Mouse (Mus musculus) heart, adult 2 months (tissue): ENCODE results near the gene Msi2. TPM values are rescaled to one million over a fixed set of nuclear protein-coding genes. Genes with fewer than 3 reads are reported as not detected.

ENCODE experiments used
- DNase-seq, 2 experiments: peaks; one replicate each; pipeline ENCODE4 v3.0.0; 2021
- H3K27ac ChIP-seq: fragments of 200-600 bp; 2 replicates; pipeline ENCODE4 v1.8.1; 2022
- H3K27me3 ChIP-seq: fragments of 200-500 bp; 2 replicates; pipeline ENCODE4 v1.6.1; 2012; ENCODE audit warnings: mild to moderate bottlenecking, low read length, inconsistent platforms, mixed read lengths; ENCODE audit not compliant: control insufficient read depth, insufficient read depth
- H3K36me3 ChIP-seq: fragments of 200-500 bp; 2 replicates; pipeline ENCODE4 v1.6.1; 2012; ENCODE audit warnings: low read length, inconsistent platforms; ENCODE audit not compliant: control insufficient read depth, insufficient read depth
- H3K4me1 ChIP-seq: fragments of 200-500 bp; 2 replicates; pipeline ENCODE4 v1.6.1; 2011; ENCODE audit warnings: low read length; ENCODE audit not compliant: control insufficient read depth, insufficient read depth
- H3K4me3 ChIP-seq: fragments of 200-600 bp; 2 replicates; pipeline ENCODE4 v1.8.1; 2022
- H3K79me2 ChIP-seq: fragments of 200-500 bp; replicated peaks from 2 replicates; pipeline ENCODE4 v1.6.1; 2012; ENCODE audit warnings: mild to moderate bottlenecking, inconsistent platforms, low read length, moderate library complexity, mixed read lengths; ENCODE audit not compliant: control insufficient read depth, insufficient read depth
- H3K9ac ChIP-seq: fragments of 200-500 bp; 2 replicates; pipeline ENCODE4 v1.6.1; 2012; ENCODE audit warnings: low read depth, mild to moderate bottlenecking, control low read depth, inconsistent platforms, low read length, mixed read lengths
- CTCF ChIP-seq: fragments of 200-600 bp; IDR thresholded peaks from 2 replicates; pipeline ENCODE4 v1.8.1; 2022; ENCODE audit warnings: antibody characterized with exemption, mild to moderate bottlenecking, moderate library complexity
- EP300 ChIP-seq: fragments of 200-500 bp; IDR thresholded peaks from 2 replicates; pipeline ENCODE4 v1.6.1; 2011; ENCODE audit warnings: low read depth, low read length, control low read depth; ENCODE audit not compliant: insufficient read depth
- POLR2A ChIP-seq: fragments of 200-500 bp; IDR thresholded peaks from 2 replicates; pipeline ENCODE4 v1.6.1; 2011; ENCODE audit warnings: mild to moderate bottlenecking, low read depth, low read length, control low read depth; ENCODE audit not compliant: insufficient read depth
- WGBS: fragments of 180-500 bp; shearing (Covaris S2); methylation state at CpG from one replicate; pipeline ENCODE4 v1.1.7; 2018; 5-methylcytosine and 5-hydroxymethylcytosine counted together
- intact Hi-C: fragments of 180-260 bp; cut with DNase I; formaldehyde crosslinking; loops from one replicate; pipeline ENCODE4 v1.15.1; 2025
- polyA plus RNA-seq: library from polyadenylated mRNA; depleted of rRNA; stranded (reverse); fragments of >200 nt; gene quantifications from 2 replicates; pipeline ENCODE4 v1.2.3, GENCODE M21; 2012
- total RNA-seq, 2 experiments: library from RNA; stranded (reverse); gene quantifications; 2 replicates each; pipeline ENCODE4 v1.2.3; 2021

Msi2 gene
- total and polyA plus RNA-seq, 3 experiments, result 42.5 to 208 (median 176) TPM

DNA sequence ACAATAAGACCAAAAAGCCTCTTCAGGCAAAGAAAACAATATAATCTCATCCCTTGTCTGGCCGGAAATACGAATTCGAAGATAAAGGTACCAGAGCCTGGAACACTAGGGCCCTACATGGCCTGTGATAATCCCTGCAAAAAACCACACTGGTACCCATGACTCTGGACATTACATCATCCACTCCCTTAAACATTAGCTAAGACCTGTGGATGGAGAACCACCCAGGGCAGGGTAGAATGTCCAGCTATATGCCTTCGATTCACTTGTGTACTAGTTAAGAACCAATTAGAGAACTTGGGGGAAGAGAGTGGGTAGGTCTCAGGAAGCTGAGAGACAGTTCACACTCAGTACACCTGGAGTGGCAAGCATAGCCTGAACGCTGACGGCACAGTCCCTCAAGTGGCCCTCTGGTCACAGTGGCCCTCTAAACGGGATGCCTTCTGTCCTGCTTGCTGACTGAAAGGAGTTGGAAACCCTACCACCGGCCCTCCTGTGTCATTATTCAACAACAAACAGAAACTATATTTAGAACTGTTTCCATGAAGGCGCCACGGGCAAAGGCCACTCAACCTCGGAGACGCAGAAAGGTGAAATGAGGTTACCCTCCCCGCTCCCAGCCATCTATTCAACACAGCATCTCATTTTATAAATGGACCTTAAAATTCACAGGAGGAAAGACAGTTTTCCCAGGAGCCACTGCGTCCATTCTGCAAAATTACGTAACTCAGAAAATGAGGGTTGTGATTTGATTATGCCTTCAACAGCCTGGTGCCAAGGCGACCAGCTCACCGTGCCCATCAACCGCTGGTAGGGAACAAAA, 63.7 kb downstream of the Msi2 start:
- WGBS, result 41% methylated on average over 18 of the region's 18 CpGs
- Histone ChIP-seq H3K4me1 (peaks cover 8% of the 10 kb centered on the region), H3K36me3 (peaks cover 10% of the 10 kb centered on the region), H3K4me3 (no peak overlapping the region), H3K27ac (peak overlapping the region; percentile 83), H3K79me2 (0 out of 2 replicates have a peak, but pooled peaks cover 2% of the 10 kb centered on the region), H3K9ac (no peak overlapping the region; the same call in 1 of the 2 replicates), H3K27me3 (no peaks in the 10 kb centered on the region)
- peak; percentile 43 to 72 for DNase-seq
- intact Hi-C loops, result loop anchor here (2.0 to 5.0 kb wide), 3 partner anchors 16 to 63 kb away; partner anchors contain the start of gene Msi2
- TF ChIP-seq POLR2A (0 out of 2 replicates have a peak, but pooled peaks have one; percentile 28), EP300 (peak; percentile 75; the same call in 1 of the 2 replicates), CTCF (no peak)

- H3K4me1 ChIP-seq, result peaks cover 12% of the 10 kb centered on the region; the same call in 1 of the 2 replicates
- no peaks in the 10 kb centered on the region; the same call in 1 of the 2 replicates for H3K79me2 ChIP-seq
- DNase-seq, result peak; percentile 44 to 64
- peaks cover 10% of the 10 kb centered on the region for H3K36me3 ChIP-seq
- intact Hi-C loops, result loop anchor here (5.0 kb wide), 1 partner anchor 67 kb away; the partner anchor contains the start of gene Msi2
- H3K9ac ChIP-seq, result no peak overlapping the region
- TF ChIP-seq POLR2A (no peak), EP300 (no peak), CTCF (no peak)
- 61% methylated on average over 4 of the region's 4 CpGs for WGBS
- peak overlapping the region; percentile 20; the same call in 1 of the 2 replicates for H3K27ac ChIP-seq
- no peaks in the 10 kb centered on the region for H3K27me3 ChIP-seq
- no peak overlapping the region for H3K4me3 ChIP-seq
These were observed 68.0 kb downstream of the Msi2 start for GRCm38 (mm10) chr11:88650275-88650674.

DNA sequence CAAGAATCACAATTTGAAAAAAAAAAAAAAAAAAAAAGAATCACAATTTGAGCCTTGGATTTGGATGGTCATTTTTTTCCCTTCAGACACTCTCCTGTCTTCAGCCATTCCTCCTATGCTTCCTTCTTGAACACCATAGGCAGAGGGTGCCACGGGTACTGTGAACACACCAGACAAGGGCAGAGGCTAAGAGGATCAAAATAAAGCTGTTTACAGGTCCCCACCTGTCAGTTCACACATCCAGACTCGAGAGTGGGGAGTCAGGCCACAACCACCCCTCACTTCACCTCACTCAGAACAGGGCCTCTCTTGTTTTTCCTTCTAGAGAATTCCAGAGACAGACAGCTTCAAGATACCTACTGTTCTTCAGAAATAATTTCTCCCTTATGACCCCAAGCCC, 69.3 kb downstream of the Msi2 start:
- no peak overlapping the region for H3K9ac ChIP-seq
- WGBS, result 47% methylated on average over 2 of the region's 2 CpGs
- no peak for DNase-seq
- H3K27ac ChIP-seq, result no peak overlapping the region
- no peaks in the 10 kb centered on the region for H3K27me3 ChIP-seq
- H3K4me1 ChIP-seq, result peaks cover 10% of the 10 kb centered on the region; the same call in 1 of the 2 replicates
- H3K79me2 ChIP-seq, result no peaks in the 10 kb centered on the region; the same call in 1 of the 2 replicates
- TF ChIP-seq EP300, result no peak
- no peak for TF ChIP-seq POLR2A
- TF ChIP-seq CTCF, result no peak
- no peak overlapping the region for H3K4me3 ChIP-seq
- intact Hi-C loops, result no loop called here
- H3K36me3 ChIP-seq, result peaks cover 6% of the 10 kb centered on the region; the same call in 1 of the 2 replicates

GRCm38 (mm10) chr11:88648407-88648806, 69.9 kb downstream of the Msi2 start:
- Histone ChIP-seq H3K9ac (no peak overlapping the region), H3K36me3 (peaks cover 1% of the 10 kb centered on the region; the same call in 1 of the 2 replicates), H3K4me1 (peaks cover 8% of the 10 kb centered on the region; the same call in 1 of the 2 replicates), H3K27ac (no peak overlapping the region), H3K27me3 (no peaks in the 10 kb centered on the region), H3K79me2 (no peaks in the 10 kb centered on the region; the same call in 1 of the 2 replicates), H3K4me3 (no peak overlapping the region)
- 47% methylated on average over 5 of the region's 5 CpGs for WGBS
- TF ChIP-seq POLR2A (no peak), EP300 (no peak), CTCF (no peak)
- intact Hi-C loops, result no loop called here
- DNase-seq, result no peak

- no peak overlapping the region for H3K9ac ChIP-seq
These were observed 71.8 kb downstream of the Msi2 start for GRCm38 (mm10) chr11:88646493-88646892.

More at GRCm38 (mm10) chr11:88646493-88646892, 71.8 kb downstream of the Msi2 start:
- intact Hi-C loops, result no loop called here
- TF ChIP-seq CTCF (no peak), EP300 (no peak), POLR2A (no peak)
- WGBS, result 84% methylated on average over 6 of the region's 6 CpGs
- Histone ChIP-seq H3K79me2 (peaks cover 2% of the 10 kb centered on the region), H3K27me3 (no peaks in the 10 kb centered on the region), H3K36me3 (no peaks in the 10 kb centered on the region; the same call in 1 of the 2 replicates), H3K4me1 (peaks cover 12% of the 10 kb centered on the region; the same call in 1 of the 2 replicates), H3K27ac (no peak overlapping the region), H3K4me3 (no peak overlapping the region)
- DNase-seq, result no peak
